Mouse (Mus musculus) ovary, postnatal 10 days (tissue): ENCODE data around the gene Dffa.
"Not testable (repeated sequence)": the region's sequence is repeated elsewhere in the genome, so short reads cannot be mapped to it uniquely, and the experiment has no call there.

Source experiments
- DNase-seq: peaks from one replicate; pipeline ENCODE4 v3.0.0; 2022; ENCODE audit warnings: low spot score

The Dffa gene

GRCm38 (mm10) chr4:149148084-149148483 lies 44.1 kb downstream of the Dffa start:
- DNase-seq: no peak

- no peak for DNase-seq
These were observed 45.2 kb downstream of the Dffa start for GRCm38 (mm10) chr4:149149196-149149595.

GRCm38 (mm10) chr4:149149611-149150010 lies 45.7 kb downstream of the Dffa start:
- no peak for DNase-seq

- DNase-seq: no peak
These were observed 46.3 kb downstream of the Dffa start for GRCm38 (mm10) chr4:149150256-149150655.

GRCm38 (mm10) chr4:149150721-149151120 lies 46.8 kb downstream of the Dffa start:
- DNase-seq: no peak

- no peak for DNase-seq
These were observed 50.9 kb downstream of the Dffa start for GRCm38 (mm10) chr4:149154859-149155258.

DNA sequence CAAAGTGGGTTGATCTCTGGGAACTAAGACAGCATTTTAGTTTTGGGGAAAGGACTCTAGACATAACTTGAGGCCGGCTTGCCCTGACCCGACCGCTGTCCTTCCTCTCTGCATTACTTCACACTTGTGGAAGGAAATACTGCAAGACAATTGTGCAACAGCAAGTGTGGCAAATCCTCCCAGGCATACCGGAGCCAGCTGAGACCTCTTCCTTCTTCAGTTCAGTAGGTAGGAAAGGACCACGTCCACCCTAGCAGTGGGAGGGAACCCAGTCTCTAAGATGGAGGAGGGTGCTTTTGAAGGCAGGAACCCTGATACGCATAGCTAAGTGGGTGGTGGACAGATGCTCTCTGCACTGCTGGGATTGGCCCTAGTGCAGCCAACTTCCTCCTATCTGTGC lies 51.8 kb downstream of the Dffa start:
- no peak for DNase-seq

DNA sequence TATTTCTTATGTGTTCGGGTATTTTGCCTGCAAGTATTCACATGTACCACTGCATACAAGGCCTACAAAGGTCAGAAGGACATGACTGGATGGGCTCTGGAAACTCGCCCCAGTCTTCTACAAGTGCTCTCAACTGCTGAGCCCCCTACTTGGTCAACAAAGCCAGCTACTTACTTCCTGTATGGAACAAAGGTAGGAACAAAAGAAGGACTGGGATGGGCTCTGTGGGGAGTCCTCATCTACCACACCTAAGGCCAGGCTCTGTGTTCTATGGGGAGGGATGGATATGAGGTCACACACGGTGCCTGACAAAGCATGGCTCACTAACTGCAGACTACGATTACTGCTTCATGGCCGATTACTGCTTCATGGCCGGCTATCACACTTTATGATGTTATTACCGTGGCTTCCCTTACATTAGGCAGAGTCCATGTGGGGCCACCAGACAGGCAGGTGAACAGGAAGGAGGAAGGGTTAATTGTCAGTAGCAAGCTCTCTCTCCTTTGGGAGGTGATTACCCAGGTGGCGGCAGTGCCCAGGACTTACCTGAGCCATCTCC lies 53.5 kb downstream of the Dffa start:
- no peak for DNase-seq

- DNase-seq: no peak
These were observed 55.3 kb downstream of the Dffa start for GRCm38 (mm10) chr4:149159203-149159602.

- DNase-seq: no peak
These were observed 55.9 kb downstream of the Dffa start for GRCm38 (mm10) chr4:149159891-149160290.

- DNase-seq: no peak
These were observed 57.2 kb downstream of the Dffa start for GRCm38 (mm10) chr4:149161166-149161565.

DNA sequence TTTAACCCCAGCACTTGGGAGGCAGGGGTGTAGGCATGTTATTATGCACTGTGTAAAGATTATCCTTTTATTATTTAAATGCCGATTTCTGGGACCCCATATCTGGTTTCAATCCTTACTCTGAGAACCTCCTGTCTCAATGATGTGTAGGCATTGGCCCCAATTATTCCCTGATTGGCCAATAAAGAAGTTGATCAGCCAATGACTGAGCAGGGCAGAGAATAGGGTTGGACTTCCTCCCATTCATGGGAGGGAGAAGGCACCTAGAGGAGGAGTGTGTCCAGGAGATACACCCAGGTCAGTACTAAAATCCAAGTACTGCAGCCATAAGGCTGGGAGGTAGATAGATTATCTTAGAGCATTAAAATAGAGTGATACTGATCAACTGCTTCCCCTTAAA lies 59.2 kb downstream of the Dffa start:
- DNase-seq: no peak

DNA sequence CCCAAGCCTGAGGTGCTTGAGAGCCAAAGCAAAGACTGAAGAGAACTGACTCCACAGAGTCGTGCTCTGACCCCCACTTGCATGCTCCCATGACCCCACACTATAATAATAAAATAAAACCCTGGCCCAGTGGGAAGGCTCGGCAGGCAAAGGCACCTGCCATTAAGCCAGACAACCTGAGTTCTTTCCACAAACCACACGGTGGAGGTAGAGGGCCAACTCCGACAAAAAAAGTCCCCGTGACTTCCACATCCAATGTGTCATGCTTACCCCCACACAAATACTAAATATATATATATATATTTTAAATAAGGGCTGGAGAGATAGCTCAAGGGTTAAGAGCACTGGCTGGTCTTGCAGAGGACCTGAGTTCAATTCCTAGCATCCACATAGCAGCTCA lies 60.2 kb downstream of the Dffa start:
- no peak for DNase-seq

DNA sequence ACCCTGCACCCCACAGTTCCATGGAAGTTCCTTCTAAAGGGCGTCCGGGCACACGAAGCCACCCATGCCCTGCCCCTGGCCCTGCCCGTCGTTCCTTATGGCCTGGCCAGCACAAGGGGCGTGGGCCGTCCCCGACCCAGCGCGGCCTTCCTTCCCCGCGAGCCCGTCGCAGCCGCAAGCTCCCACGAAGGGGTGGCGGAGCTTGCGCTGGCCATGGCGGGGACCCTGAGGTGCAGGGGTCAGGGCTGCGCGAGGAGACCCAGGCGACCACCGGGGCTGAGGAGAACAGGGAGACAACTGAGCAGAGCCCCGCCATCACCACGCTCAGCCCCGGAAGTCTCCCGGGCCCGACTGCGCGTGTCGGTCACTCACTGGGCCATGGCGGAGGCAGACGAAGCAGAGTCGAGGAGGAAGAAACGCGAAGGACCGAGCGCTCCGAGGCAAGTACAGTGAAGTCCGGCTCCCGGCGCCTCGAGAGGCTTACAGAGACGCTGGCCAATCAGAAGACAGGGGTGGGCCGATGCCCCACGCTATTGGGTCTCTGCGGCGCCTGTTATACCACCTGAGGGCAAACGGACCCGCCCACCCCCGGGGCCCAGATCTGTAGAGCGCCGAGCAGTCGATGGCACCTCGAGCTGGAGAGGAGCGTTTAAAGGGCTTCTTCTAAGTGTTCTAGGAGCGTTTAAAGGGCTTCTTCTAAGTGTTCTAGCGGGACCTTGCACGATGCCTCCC lies 62.4 kb downstream of the Dffa start, which contains the start of gene Pgd:
Gene Pgd, minus strand, starts transcription at position 557 of the 732 bp plus-strand sequence.
- DNase-seq: peak; percentile 91

DNA sequence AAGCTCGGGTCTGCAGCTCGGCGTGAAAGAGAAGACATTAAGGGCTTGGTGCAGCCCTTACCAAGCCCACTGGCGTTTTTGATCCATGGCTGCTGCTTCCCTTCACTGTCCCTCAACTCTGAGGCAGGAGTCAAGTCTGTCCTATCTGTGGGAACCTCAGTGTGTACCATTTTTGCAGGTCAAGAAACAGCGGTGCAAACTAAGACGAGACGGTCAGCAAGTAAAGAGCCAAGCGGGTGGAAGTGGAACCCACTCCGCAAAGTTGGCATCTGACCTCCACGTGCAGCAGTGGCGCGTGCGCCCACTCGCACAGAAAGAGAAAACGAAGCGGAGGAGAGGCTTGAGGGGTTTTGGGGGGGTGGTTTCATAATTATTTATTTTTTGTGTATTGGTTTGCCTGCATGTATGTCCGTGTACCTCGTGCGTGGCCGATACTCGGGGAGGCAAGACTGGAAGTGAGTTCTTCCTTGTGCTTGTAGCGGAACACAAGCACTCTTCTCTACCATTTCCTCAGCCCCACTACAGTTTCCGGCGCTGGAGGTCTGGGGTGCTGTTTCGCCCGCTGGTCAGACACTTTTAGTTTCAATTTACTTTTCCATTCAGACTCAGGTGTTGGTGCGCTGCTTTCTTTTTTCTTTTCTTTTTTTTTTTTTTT lies 63.1 kb downstream of the Dffa start:
- DNase-seq: no peak

DNA sequence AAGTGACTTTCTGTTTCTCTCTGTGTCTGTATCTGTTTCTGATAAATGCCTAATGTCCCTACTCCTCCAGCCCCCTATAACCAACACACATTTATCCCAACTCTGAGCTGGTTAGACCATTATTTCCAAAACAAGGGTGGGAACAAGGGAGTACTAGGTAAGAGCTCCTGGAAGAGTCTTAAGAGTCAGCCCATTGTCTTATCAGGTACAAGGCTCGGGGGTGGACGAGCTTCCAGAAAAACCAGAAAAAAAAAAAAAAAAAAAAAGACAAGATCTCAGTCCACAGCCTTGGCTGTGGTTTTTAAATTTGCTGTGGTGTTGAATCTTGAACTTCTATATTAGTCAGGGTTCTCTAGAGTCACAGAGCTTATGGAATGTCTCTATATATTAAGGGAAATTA lies 64.1 kb downstream of the Dffa start:
- no peak for DNase-seq

DNA sequence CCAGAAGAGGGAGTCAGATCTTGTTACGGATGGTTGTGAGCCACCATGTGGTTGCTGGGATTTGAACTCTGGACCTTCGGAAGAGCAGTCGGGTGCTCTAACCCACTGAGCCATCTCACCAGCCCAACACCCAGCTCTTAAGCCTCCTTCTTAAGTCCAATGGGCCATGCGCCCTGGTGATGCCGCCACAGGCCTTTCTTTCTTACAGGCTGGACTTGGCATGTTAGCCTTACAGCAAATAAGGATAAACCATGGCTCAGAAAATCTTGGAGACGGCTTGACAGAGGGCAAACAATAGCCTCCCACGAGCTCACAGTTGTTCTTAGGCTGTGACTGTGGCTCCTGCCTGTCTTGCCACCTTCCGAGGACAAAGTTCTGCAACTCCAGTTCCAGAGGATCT lies 66.0 kb downstream of the Dffa start:
- not testable (repeated sequence) for DNase-seq
